Mouse (Mus musculus) G1E (cell line): ENCODE results near the gene 1700008O03Rik.

ENCODE experiments used
- CTCF ChIP-seq: IDR thresholded peaks from 2 replicates; pipeline ENCODE4 v1.5.1; 2012; ENCODE audit warnings: low read depth, low read length, inconsistent platforms, mixed read lengths
- GATA1 ChIP-seq: IDR thresholded peaks from 2 replicates; pipeline ENCODE4 v1.6.1; 2012; ENCODE audit warnings: borderline replicate concordance, low read length, inconsistent platforms, mixed read lengths

GRCm38 (mm10) chr7:44335031-44335878, 50.4 kb downstream of the 1700008O03Rik start:
- TF ChIP-seq CTCF, result no peak
- no peak for TF ChIP-seq GATA1
